Mouse (Mus musculus): ENCODE data around the gene Vmn2r45.
"Not testable (repeated sequence)": the region's sequence is repeated elsewhere in the genome, so short reads cannot be mapped to it uniquely, and the experiment has no call there.

Gene Vmn2r45

GRCm38 (mm10) chr7:8488975-8489374, at the start of gene Vmn2r45:
Gene Vmn2r45, minus strand, starts transcription at chr7:8489075.
- DNase-seq = not testable (repeated sequence)

All from lung, postnatal 10 days (tissue).